Mouse (Mus musculus): ENCODE measurements around the gene Fcrlb. TPM values are rescaled to one million over a fixed set of nuclear protein-coding genes. Genes with fewer than 3 reads are reported as not detected.

Gene Fcrlb
- polyA plus RNA-seq, 1 experiment from 2014 or later = not detected

- WGBS = 34% methylated on average over 10 of the region's 10 CpGs
- Histone ChIP-seq H3K4me2 (replicated peaks; ENCODE audit: low read depth, low read length) (no peak overlapping the region), H3K27me3 (ENCODE audit: control insufficient read depth, insufficient read depth, low read length) (0 out of 2 replicates have a peak, but pooled peaks cover 8% of the 10 kb centered on the region), H3K9ac (replicated peaks; ENCODE audit: low read depth, low read length) (no peak overlapping the region), H3K27ac (ENCODE audit: low read length) (no peak overlapping the region), H3K36me3 (ENCODE audit: control insufficient read depth, insufficient read depth, low read length) (no peaks in the 10 kb centered on the region), H3K4me3 (ENCODE audit: low read depth, low read length) (no peak overlapping the region), H3K4me1 (ENCODE audit: control insufficient read depth, insufficient read depth, low read length) (no peaks in the 10 kb centered on the region), H3K9me3 (ENCODE audit: control insufficient read depth, low read depth, low read length) (no peaks in the 10 kb centered on the region)
- no peak for ATAC-seq (ENCODE audit: insufficient number of reproducible peaks, insufficient read depth, low FRiP score, low read depth)
These were observed 11.1 kb downstream of the Fcrlb start for GRCm38 (mm10) chr1:170901536-170902238.

- no peak for ATAC-seq (ENCODE audit: insufficient number of reproducible peaks, insufficient read depth, low FRiP score, low read depth)
- H3K36me3 ChIP-seq (ENCODE audit: control insufficient read depth, insufficient read depth, low read length) = no peaks in the 10 kb centered on the region
- H3K9ac ChIP-seq (replicated peaks; ENCODE audit: low read depth, low read length) = no peak overlapping the region
- H3K4me3 ChIP-seq (ENCODE audit: low read depth, low read length) = no peak overlapping the region
- H3K4me1 ChIP-seq (ENCODE audit: control insufficient read depth, insufficient read depth, low read length) = no peaks in the 10 kb centered on the region
- no peaks in the 10 kb centered on the region for H3K9me3 ChIP-seq (ENCODE audit: control insufficient read depth, low read depth, low read length)
- no peak overlapping the region for H3K27ac ChIP-seq (ENCODE audit: low read length)
- 0 out of 2 replicates have a peak, but pooled peaks cover under 1% of the 10 kb centered on the region for H3K27me3 ChIP-seq (ENCODE audit: control insufficient read depth, insufficient read depth, low read length)
- H3K4me2 ChIP-seq (replicated peaks; ENCODE audit: low read depth, low read length) = no peak overlapping the region
- WGBS = 34% methylated on average over 10 of the region's 10 CpGs
These were observed 11.8 kb downstream of the Fcrlb start for GRCm38 (mm10) chr1:170900799-170901467.

- ATAC-seq (ENCODE audit: insufficient number of reproducible peaks, insufficient read depth, low FRiP score, low read depth) = no peak
- no peaks in the 10 kb centered on the region for H3K9me3 ChIP-seq (ENCODE audit: control insufficient read depth, low read depth, low read length)
- H3K4me1 ChIP-seq (ENCODE audit: control insufficient read depth, insufficient read depth, low read length) = no peaks in the 10 kb centered on the region
- H3K9ac ChIP-seq (replicated peaks; ENCODE audit: low read depth, low read length) = no peak overlapping the region
- no peaks in the 10 kb centered on the region for H3K36me3 ChIP-seq (ENCODE audit: control insufficient read depth, insufficient read depth, low read length)
- H3K4me3 ChIP-seq (ENCODE audit: low read depth, low read length) = no peak overlapping the region
- WGBS = 48% methylated on average over 16 of the region's 16 CpGs
- no peak overlapping the region for H3K4me2 ChIP-seq (replicated peaks; ENCODE audit: low read depth, low read length)
- no peak overlapping the region for H3K27ac ChIP-seq (ENCODE audit: low read length)
- H3K27me3 ChIP-seq (ENCODE audit: control insufficient read depth, insufficient read depth, low read length) = no peaks in the 10 kb centered on the region
These were observed 14.2 kb downstream of the Fcrlb start for GRCm38 (mm10) chr1:170898413-170899075.

GRCm38 (mm10) chr1:170896651-170897281, 16.0 kb downstream of the Fcrlb start:
- 83% methylated on average over 5 of the region's 5 CpGs for WGBS
- Histone ChIP-seq H3K9me3 (ENCODE audit: control insufficient read depth, low read depth, low read length) (no peaks in the 10 kb centered on the region), H3K4me3 (ENCODE audit: low read depth, low read length) (no peak overlapping the region), H3K27ac (ENCODE audit: low read length) (no peak overlapping the region), H3K9ac (replicated peaks; ENCODE audit: low read depth, low read length) (no peak overlapping the region), H3K27me3 (ENCODE audit: control insufficient read depth, insufficient read depth, low read length) (no peaks in the 10 kb centered on the region), H3K36me3 (ENCODE audit: control insufficient read depth, insufficient read depth, low read length) (no peaks in the 10 kb centered on the region), H3K4me1 (ENCODE audit: control insufficient read depth, insufficient read depth, low read length) (no peaks in the 10 kb centered on the region), H3K4me2 (replicated peaks; ENCODE audit: low read depth, low read length) (no peak overlapping the region)
- no peak for ATAC-seq (ENCODE audit: insufficient number of reproducible peaks, insufficient read depth, low FRiP score, low read depth)

- no peak overlapping the region for H3K27ac ChIP-seq (ENCODE audit: low read length)
- no peaks in the 10 kb centered on the region for H3K4me1 ChIP-seq (ENCODE audit: control insufficient read depth, insufficient read depth, low read length)
- 62% methylated on average over 9 of the region's 9 CpGs for WGBS
- H3K27me3 ChIP-seq (ENCODE audit: control insufficient read depth, insufficient read depth, low read length) = no peaks in the 10 kb centered on the region
- no peak overlapping the region for H3K4me3 ChIP-seq (ENCODE audit: low read depth, low read length)
- no peaks in the 10 kb centered on the region for H3K36me3 ChIP-seq (ENCODE audit: control insufficient read depth, insufficient read depth, low read length)
- ATAC-seq (ENCODE audit: insufficient number of reproducible peaks, insufficient read depth, low FRiP score, low read depth) = no peak
- no peaks in the 10 kb centered on the region for H3K9me3 ChIP-seq (ENCODE audit: control insufficient read depth, low read depth, low read length)
- H3K4me2 ChIP-seq (replicated peaks; ENCODE audit: low read depth, low read length) = no peak overlapping the region
- no peak overlapping the region for H3K9ac ChIP-seq (replicated peaks; ENCODE audit: low read depth, low read length)
These were observed 17.8 kb downstream of the Fcrlb start for GRCm38 (mm10) chr1:170894603-170895602.

GRCm38 (mm10) chr1:170892279-170892678, 20.5 kb downstream of the Fcrlb start:
- no peak overlapping the region for H3K4me3 ChIP-seq (ENCODE audit: low read depth, low read length)
- H3K27me3 ChIP-seq (ENCODE audit: control insufficient read depth, insufficient read depth, low read length) = no peaks in the 10 kb centered on the region
- H3K4me1 ChIP-seq (ENCODE audit: control insufficient read depth, insufficient read depth, low read length) = no peaks in the 10 kb centered on the region
- no peak overlapping the region for H3K4me2 ChIP-seq (replicated peaks; ENCODE audit: low read depth, low read length)
- no peaks in the 10 kb centered on the region for H3K36me3 ChIP-seq (ENCODE audit: control insufficient read depth, insufficient read depth, low read length)
- H3K9ac ChIP-seq (replicated peaks; ENCODE audit: low read depth, low read length) = no peak overlapping the region
- no peak for ATAC-seq (ENCODE audit: insufficient number of reproducible peaks, insufficient read depth, low FRiP score, low read depth)
- H3K9me3 ChIP-seq (ENCODE audit: control insufficient read depth, low read depth, low read length) = no peaks in the 10 kb centered on the region
- WGBS = 50% methylated on average over 1 of the region's 1 CpGs
- no peak overlapping the region for H3K27ac ChIP-seq (ENCODE audit: low read length)

- Histone ChIP-seq H3K4me1 (ENCODE audit: control insufficient read depth, insufficient read depth, low read length) (no peaks in the 10 kb centered on the region), H3K9me3 (ENCODE audit: control insufficient read depth, low read depth, low read length) (no peaks in the 10 kb centered on the region), H3K27ac (ENCODE audit: low read length) (no peak overlapping the region), H3K36me3 (ENCODE audit: control insufficient read depth, insufficient read depth, low read length) (no peaks in the 10 kb centered on the region), H3K4me3 (ENCODE audit: low read depth, low read length) (no peak overlapping the region), H3K9ac (replicated peaks; ENCODE audit: low read depth, low read length) (no peak overlapping the region), H3K27me3 (ENCODE audit: control insufficient read depth, insufficient read depth, low read length) (no peaks in the 10 kb centered on the region), H3K4me2 (replicated peaks; ENCODE audit: low read depth, low read length) (no peak overlapping the region)
- ATAC-seq (ENCODE audit: insufficient number of reproducible peaks, insufficient read depth, low FRiP score, low read depth) = no peak; the same call in 1 of the 2 replicates
- 32% methylated on average over 2 of the region's 2 CpGs for whole genome bisulfite sequencing
These were observed 21.1 kb downstream of the Fcrlb start for GRCm38 (mm10) chr1:170891646-170892045.

Data from stomach, embryonic 14.5 days (tissue).